Comparison of ENCODE assay signal across 8 mouse cellular contexts in genomic region chr17:84187264-84187663, GRCm38 (mm10). TPM values are rescaled to one million over a fixed set of nuclear protein-coding genes. Genes with fewer than 3 reads are reported as not detected.
DNase-seq lines count a peak whose midpoint lies in the region; ATAC-seq and TF ChIP-seq lines count a peak whose summit lies in the region.
"Not testable (repeated sequence)": the region's sequence is repeated elsewhere in the genome, so short reads cannot be mapped to it uniquely, and the experiment has no call there.

No protein-coding gene starts in this region.

- peak overlapping the region; percentile 95 for H3K4me3 ChIP-seq in erythroblast, embryonic 14.5 days (replicated peaks)
- H3K4me3 ChIP-seq in heart, embryonic 11.5 days (ENCODE audit: low read depth, low read length): peak overlapping the region; percentile 68
- H3K4me3 ChIP-seq in hindbrain, postnatal 0 days (ENCODE audit: low read length): peak overlapping the region; percentile 55
- peak overlapping the region; percentile 99 for H3K4me3 ChIP-seq in limb, embryonic 12.5 days (replicated peaks)
- H3K4me3 ChIP-seq in lung, embryonic 16.5 days (ENCODE audit: low read length): peak overlapping the region; percentile 87
- H3K4me3 ChIP-seq in testis, adult 2 months (ENCODE audit: control insufficient read depth, low read depth, low read length): peak overlapping the region; percentile 95

- not testable (repeated sequence) for H3K27me3 ChIP-seq in erythroblast, embryonic 14.5 days (ENCODE audit: control insufficient read depth); heart, embryonic 11.5 days (ENCODE audit: control insufficient read depth, insufficient read depth, low read length); hindbrain, postnatal 0 days (ENCODE audit: insufficient read depth, low read length); limb, embryonic 12.5 days; lung, embryonic 16.5 days (ENCODE audit: control insufficient read depth, insufficient read depth, low read depth, low read length); testis, adult 2 months (ENCODE audit: control insufficient read depth, insufficient read depth, low read length)

- peak overlapping the region; percentile 99 for H3K27ac ChIP-seq in heart, embryonic 11.5 days (ENCODE audit: low read depth, low read length)
- H3K27ac ChIP-seq in hindbrain, postnatal 0 days: peak overlapping the region; percentile 86
- H3K27ac ChIP-seq in limb, embryonic 12.5 days: peak overlapping the region; percentile 99
- H3K27ac ChIP-seq in lung, embryonic 16.5 days (ENCODE audit: low read length): peak overlapping the region; percentile 99
- peak overlapping the region; percentile 95 for H3K27ac ChIP-seq in testis, adult 2 months (ENCODE audit: control insufficient read depth, insufficient read depth, low read depth, low read length)

- peak; percentile 2 for ATAC-seq in activated CD4-positive, CD25-positive, alpha-beta regulatory T cell, adult 4 months
- peak; percentile 27 for ATAC-seq in heart, embryonic 11.5 days (replicated peaks; ENCODE audit: insufficient number of reproducible peaks, low FRiP score, low TSS enrichment)
- ATAC-seq in hindbrain, postnatal 0 days: peak; percentile 37
- 0 out of 2 replicates have a peak, but pooled peaks have one; percentile 1 for ATAC-seq in limb, embryonic 12.5 days (ENCODE audit: insufficient number of reproducible peaks, insufficient read depth, low FRiP score, low TSS enrichment, low read depth)
- peak; percentile 46 for ATAC-seq in lung, embryonic 16.5 days (ENCODE audit: low read depth)
- peak; percentile 2; the same call in 1 of the 2 replicates for ATAC-seq in monocyte, adult 5-6 weeks (replicated peaks; ENCODE audit: insufficient number of reproducible peaks, low FRiP score, low TSS enrichment, poor library complexity, severe bottlenecking)

- H3K9me3 ChIP-seq in erythroblast, embryonic 14.5 days (ENCODE audit: control insufficient read depth, low read length); heart, embryonic 11.5 days (replicated peaks; ENCODE audit: control insufficient read depth, low read length); hindbrain, postnatal 0 days (ENCODE audit: low read length); limb, embryonic 12.5 days; lung, embryonic 16.5 days (ENCODE audit: control insufficient read depth, low read length): not testable (repeated sequence)

- peak overlapping the region; percentile 94 for H3K4me2 ChIP-seq in heart, embryonic 11.5 days
- peak overlapping the region; percentile 67 for H3K4me2 ChIP-seq in hindbrain, postnatal 0 days (ENCODE audit: low read depth, low read length)
- peak overlapping the region; percentile 81 for H3K4me2 ChIP-seq in limb, embryonic 12.5 days
- peak overlapping the region; percentile 91 for H3K4me2 ChIP-seq in lung, embryonic 16.5 days (ENCODE audit: low read depth, low read length)

- not testable (repeated sequence) for TF ChIP-seq POLR2A in testis, adult 2 months (IDR thresholded peaks at IDR 0.05; ENCODE audit: control insufficient read depth, low read depth, low read length)

- peaks cover 65% of the 10 kb centered on the region for H3K4me1 ChIP-seq in erythroblast, embryonic 14.5 days (ENCODE audit: control insufficient read depth)
- peaks cover 46% of the 10 kb centered on the region for H3K4me1 ChIP-seq in heart, embryonic 11.5 days (ENCODE audit: control insufficient read depth, insufficient read depth, low read length)
- H3K4me1 ChIP-seq in hindbrain, postnatal 0 days (ENCODE audit: insufficient read depth, low read length): not testable (repeated sequence)
- H3K4me1 ChIP-seq in limb, embryonic 12.5 days (replicated peaks): peaks cover 37% of the 10 kb centered on the region
- H3K4me1 ChIP-seq in lung, embryonic 16.5 days (replicated peaks; ENCODE audit: control insufficient read depth, insufficient read depth, low read length): peaks cover 25% of the 10 kb centered on the region
- peaks cover 40% of the 10 kb centered on the region for H3K4me1 ChIP-seq in testis, adult 2 months (ENCODE audit: control insufficient read depth, insufficient read depth, low read length)

- peak overlapping the region; percentile 85 for H3K9ac ChIP-seq in heart, embryonic 11.5 days (ENCODE audit: low read depth, low read length)
- peak overlapping the region; percentile 65 for H3K9ac ChIP-seq in hindbrain, postnatal 0 days (replicated peaks; ENCODE audit: low read length)
- H3K9ac ChIP-seq in limb, embryonic 12.5 days (replicated peaks): peak overlapping the region; percentile 100
- peak overlapping the region; percentile 93 for H3K9ac ChIP-seq in lung, embryonic 16.5 days (ENCODE audit: low read length)

- peaks cover 58% of the 10 kb centered on the region for H3K36me3 ChIP-seq in erythroblast, embryonic 14.5 days (ENCODE audit: control insufficient read depth)
- not testable (repeated sequence) for H3K36me3 ChIP-seq in heart, embryonic 11.5 days (ENCODE audit: control insufficient read depth, insufficient read depth, low read length); hindbrain, postnatal 0 days (ENCODE audit: insufficient read depth, low read length); lung, embryonic 16.5 days (ENCODE audit: control insufficient read depth, insufficient read depth, low read length); testis, adult 2 months (ENCODE audit: control insufficient read depth, insufficient read depth, low read length)
- peaks cover 38% of the 10 kb centered on the region for H3K36me3 ChIP-seq in limb, embryonic 12.5 days

- TF ChIP-seq CTCF in hindbrain, postnatal 0 days (IDR thresholded peaks at IDR 0.05; ENCODE audit: low read depth); testis, adult 2 months (IDR thresholded peaks at IDR 0.05; ENCODE audit: control insufficient read depth, insufficient read depth, insufficient replicate concordance, low read depth, low read length): not testable (repeated sequence)

- WGBS in heart, embryonic 11.5 days (ENCODE audit: insufficient replicate concordance): 0% methylated on average over 11 of the region's 37 CpGs
- 0% methylated on average over 8 of the region's 37 CpGs for WGBS in hindbrain, postnatal 0 days
- WGBS in limb, embryonic 12.5 days: 1% methylated on average over 14 of the region's 37 CpGs
- 0% methylated on average over 8 of the region's 37 CpGs for WGBS in lung, embryonic 16.5 days

- not testable (repeated sequence) for DNase-seq in hindbrain, postnatal 0 days (ENCODE audit: low spot score)

RNA-seq across cellular contexts. Expression of gene Zfp36l2, which starts 0.5 kb away (rescaled TPM):
- 10 to 100 TPM; 31.3 to 64.3 TPM for polyA plus RNA-seq in activated CD4-positive, CD25-positive, alpha-beta regulatory T cell, adult 4 months (2017; shearing (Covaris generic))
- polyA plus RNA-seq in erythroblast, embryonic 14.5 days (2012): 6.6 and 7.9 TPM in 2 replicates
- polyA plus RNA-seq in heart, embryonic 11.5 days (2014; fragmentation: Nextera tagmentation; extraction: Ambion mirVana): 8.0 and 9.6 TPM in 2 replicates
- 13.3 and 16.7 TPM in 2 replicates for total RNA-seq in hindbrain, postnatal 0 days (2014; rRNA removed)
- polyA plus RNA-seq in hindbrain, postnatal 0 days (2015; fragmentation: Nextera tagmentation; extraction: Ambion mirVana): 5.4 and 5.5 TPM in 2 replicates
- 27.9 and 32.7 TPM in 2 replicates for polyA plus RNA-seq in limb, embryonic 12.5 days (2016; fragmentation: Nextera tagmentation; extraction: Ambion mirVana)
- polyA plus RNA-seq in lung, embryonic 16.5 days (2015; fragmentation: Nextera tagmentation; extraction: Ambion mirVana): 10.1 and 11.2 TPM in 2 replicates
- total RNA-seq in monocyte, adult 5-6 weeks (2017): 346 to 394 TPM (median 381 TPM) in 3 replicates
- 5.4 and 6.2 TPM in 2 replicates for polyA plus RNA-seq in testis, adult 2 months (2012; rRNA removed)
